Mouse (Mus musculus) brain, embryonic 18.5 days (tissue): ENCODE results near the gene Fasn.

Experiments
- DNase-seq: peaks from one replicate; pipeline ENCODE4 v3.0.0-alpha.2; 2012; ENCODE audit warnings: low read depth, low spot score

The Fasn gene

DNA sequence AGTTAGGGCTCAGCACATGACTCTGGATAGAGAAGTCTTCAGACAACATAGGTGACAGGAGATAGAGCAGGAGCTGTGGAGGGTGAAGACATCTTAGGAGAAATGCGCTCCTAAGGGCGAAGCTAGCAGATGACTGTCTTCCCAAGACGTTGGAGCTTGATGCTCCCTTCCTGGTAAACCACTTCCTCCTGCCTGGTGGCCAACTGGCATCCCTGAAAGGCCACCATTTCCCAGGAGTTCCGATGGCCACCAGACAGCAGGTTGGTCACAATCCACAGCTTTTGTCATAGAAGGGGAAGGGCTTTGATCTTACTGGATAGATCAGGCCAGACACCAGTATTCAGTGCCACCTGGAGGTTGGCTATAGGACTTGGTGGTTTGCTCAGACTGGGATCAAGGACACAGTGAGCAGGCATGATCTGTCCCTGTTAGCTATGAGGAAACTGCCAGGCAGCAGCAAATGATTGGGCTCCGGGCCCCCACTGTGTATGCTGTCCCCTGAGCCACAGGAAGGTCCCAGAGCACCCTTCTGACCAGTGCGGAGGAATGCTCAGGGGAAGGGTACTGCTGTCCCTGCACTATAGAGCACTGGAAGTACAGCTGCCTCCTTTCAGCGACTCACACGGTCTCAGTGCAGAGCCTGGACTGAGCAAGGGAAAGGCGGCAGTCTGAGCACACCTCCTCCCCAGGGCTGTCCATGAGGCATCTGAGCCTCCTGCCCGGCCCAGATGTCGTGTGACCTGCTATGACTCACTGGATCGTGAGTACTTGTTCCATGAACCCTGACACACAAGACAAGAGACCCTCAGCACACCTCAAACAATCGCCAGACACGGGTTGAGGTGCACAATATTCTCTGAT, 62.3 kb downstream of the Fasn start:
- no peak for DNase-seq

DNA sequence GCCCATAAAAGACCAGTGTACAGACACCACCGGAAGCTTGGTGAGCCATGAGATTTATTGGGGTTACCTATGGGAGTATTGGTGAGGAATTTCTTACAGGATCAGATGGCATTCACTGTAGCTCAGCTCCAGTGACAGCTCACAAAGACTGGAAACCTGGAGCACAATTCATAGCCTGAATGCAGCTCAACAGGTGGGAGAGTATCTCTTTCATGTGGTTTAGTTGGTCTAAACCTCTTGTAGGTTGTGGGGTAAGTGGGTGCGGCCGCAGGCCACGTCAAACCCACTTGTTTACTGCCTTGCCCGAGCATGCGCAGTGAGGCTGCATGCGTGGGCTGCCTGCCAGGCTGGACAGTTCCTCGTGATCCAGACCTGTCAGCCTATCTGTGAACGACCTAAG, 64.1 kb downstream of the Fasn start:
- no peak for DNase-seq
